Mouse (Mus musculus) cortical plate, adult 2 months (tissue): Measurements from ENCODE around the gene Zfp335. TPM values are rescaled to one million over a fixed set of nuclear protein-coding genes. Genes with fewer than 3 reads are reported as not detected.
A peak's percentile ranks its signal among the peaks of the same experiment; 100 is the strongest.
"Not testable (repeated sequence)": the region's sequence is repeated elsewhere in the genome, so short reads cannot be mapped to it uniquely, and the experiment has no call there.

Experiments used
- H3K27ac ChIP-seq: fragments of 200-500 bp; 2 replicates; pipeline ENCODE4 v1.5.1; 2012; ENCODE audit warnings: low read length, control low read depth, inconsistent platforms; ENCODE audit not compliant: insufficient read depth
- H3K4me1 ChIP-seq: fragments of 200-500 bp; 2 replicates; pipeline ENCODE4 v1.6.1; 2011; ENCODE audit warnings: low read length; ENCODE audit not compliant: control insufficient read depth, insufficient read depth
- H3K4me3 ChIP-seq: fragments of 200-500 bp; 2 replicates; pipeline ENCODE4 v1.5.1; 2011; ENCODE audit warnings: mild to moderate bottlenecking, low read length, control low read depth; ENCODE audit not compliant: insufficient read depth
- CTCF ChIP-seq: fragments of 200-500 bp; IDR thresholded peaks from 2 replicates; pipeline ENCODE4 v1.5.1; 2011; ENCODE audit warnings: mild to moderate bottlenecking, control low read depth, low read length; ENCODE audit not compliant: insufficient read depth; ENCODE audit errors: extremely low read depth
- POLR2A ChIP-seq: fragments of 200-500 bp; IDR thresholded peaks from 2 replicates; pipeline ENCODE4 v1.6.1; 2011; ENCODE audit warnings: mild to moderate bottlenecking, low read length, control low read depth; ENCODE audit not compliant: insufficient read depth; ENCODE audit errors: extremely low read depth
- polyA plus RNA-seq: library from polyadenylated mRNA; depleted of rRNA; stranded (reverse); fragments of >200 nt; gene quantifications from 2 replicates; pipeline ENCODE4 v1.2.3, GENCODE M21; 2012; rRNA removed

Zfp335 gene
- polyA plus RNA-seq, 1 experiment, result 29.1 TPM

GRCm38 (mm10) chr2:164859155-164859554 lies 52.4 kb downstream of the Zfp335 start:
- Histone ChIP-seq H3K27ac (no peak overlapping the region), H3K4me3 (no peak overlapping the region), H3K4me1 (no peaks in the 10 kb centered on the region; the same call in 1 of the 2 replicates)
- TF ChIP-seq CTCF, result no peak
- no peak for TF ChIP-seq POLR2A

DNA sequence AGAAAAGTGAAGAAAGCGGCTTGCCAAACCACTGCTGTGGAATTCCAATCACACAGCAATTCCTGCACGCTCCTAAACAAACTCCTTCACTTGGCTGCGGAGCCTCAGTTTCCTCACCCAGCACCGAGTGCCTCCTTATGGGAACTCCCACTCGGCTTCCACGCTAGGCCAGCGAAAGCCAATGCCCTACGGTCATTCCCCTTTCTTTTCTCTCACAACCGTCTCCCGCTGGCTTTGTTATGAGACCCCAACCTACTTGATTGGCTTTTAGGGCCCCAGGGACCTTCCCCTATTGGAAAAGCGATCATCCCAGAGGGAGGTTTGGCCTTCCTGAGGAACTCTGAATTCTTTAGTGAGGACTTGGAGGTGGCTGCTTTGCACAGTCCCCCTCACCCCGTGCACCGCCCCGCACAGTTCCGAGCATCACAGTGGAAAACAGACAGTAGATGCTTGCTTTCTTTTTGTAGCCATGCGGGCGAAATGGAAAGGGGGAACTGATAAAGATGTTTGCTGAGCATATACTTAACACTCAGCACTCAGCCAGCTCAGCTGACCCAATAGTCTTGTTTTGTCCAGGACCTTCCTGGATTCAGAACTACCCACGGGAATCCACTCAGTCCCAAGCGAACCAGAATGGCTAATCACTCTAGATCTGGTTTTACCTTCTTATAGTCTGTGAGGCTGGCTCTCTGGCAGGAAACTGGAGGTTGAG lies 53.6 kb downstream of the Zfp335 start:
- TF ChIP-seq POLR2A (no peak), CTCF (no peak)
- Histone ChIP-seq H3K4me1 (no peaks in the 10 kb centered on the region; the same call in 1 of the 2 replicates), H3K27ac (peak overlapping the region; percentile 48; the same call in 1 of the 2 replicates), H3K4me3 (peak overlapping the region; percentile 33)

DNA sequence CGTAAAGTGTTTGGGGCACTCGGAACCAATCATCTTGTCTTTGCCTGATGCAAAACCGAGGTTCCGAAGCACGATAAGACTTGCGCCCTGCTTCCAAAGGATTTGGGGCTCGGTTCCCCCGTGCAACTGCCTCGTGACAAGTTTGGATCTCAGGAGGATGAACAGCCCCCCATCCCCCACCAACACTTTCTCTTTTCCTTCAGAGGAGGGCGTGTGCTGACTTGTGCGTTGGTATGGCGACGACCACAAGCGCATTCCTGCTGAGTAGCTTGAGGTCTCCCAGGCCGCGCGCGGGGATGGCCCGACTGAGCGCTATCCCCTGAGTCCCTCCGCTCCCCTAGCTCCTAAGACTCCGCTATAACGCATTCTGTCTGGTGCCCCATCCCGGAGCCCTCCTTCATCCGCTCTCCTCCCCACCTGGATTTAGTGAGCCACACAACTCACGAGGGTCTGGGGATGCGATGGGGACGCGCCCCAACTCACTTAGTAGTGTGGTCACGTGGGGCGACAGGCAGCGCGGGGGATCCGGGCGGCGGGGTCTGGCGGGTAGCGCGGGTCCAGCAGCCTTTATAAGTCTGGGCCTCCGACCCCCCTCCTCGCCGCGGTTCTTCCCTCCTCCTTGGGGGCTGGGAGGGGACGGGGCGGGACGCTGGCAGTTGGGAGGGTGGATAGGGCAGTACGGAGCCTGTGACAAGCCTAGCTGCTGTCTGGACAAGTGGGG lies 54.3 kb downstream of the Zfp335 start, which contains the start of gene Pltp:
Gene Pltp, minus strand, starts transcription at position 611 of the 721 bp plus-strand sequence.
- H3K4me1 ChIP-seq, result no peaks in the 10 kb centered on the region; the same call in 1 of the 2 replicates
- H3K4me3 ChIP-seq, result peak within 1 kb of the TSS; percentile 33
- 0 out of 2 replicates have a peak, but pooled peaks have one; percentile 11 for TF ChIP-seq POLR2A
- no peak for TF ChIP-seq CTCF
- H3K27ac ChIP-seq, result peak within 1 kb of the TSS; percentile 48; the same call in 1 of the 2 replicates

DNA sequence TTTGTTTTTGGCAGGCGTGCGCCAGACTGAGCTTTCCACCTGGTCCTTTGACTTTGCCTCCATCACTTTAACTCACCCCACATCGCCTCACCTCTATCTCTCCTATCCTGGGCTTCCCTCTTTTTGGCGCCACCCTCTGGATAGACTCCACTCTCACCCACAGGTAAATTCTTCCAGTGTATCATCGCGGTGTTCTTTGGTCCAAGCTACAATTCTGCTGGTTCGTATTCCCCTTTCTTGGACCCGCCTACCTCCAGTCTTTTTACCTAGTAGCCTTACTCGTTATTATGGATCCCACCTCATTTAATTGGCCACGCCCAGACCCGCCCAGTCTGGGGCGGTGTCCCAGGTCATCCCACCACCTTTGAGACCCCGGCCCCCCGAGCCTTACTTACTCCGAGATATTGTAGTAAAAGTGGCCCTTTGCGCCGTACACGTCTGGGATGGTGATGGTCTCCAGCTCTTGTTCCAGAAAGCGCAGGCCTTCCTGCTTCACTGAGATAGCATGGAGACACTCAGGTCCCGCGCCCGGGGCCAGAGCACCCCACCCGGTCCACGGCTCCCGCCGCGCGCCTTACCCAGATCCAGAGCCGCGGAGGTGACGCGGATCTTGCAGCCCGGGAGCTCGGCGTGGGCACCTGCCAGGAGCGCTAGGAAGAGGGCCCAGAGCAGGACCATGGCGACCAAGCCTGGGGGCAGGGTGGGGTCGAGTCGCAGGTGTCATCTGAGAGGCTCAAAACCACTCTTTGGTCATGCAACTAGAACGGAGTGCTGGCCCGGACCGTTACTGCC lies 55.1 kb downstream of the Zfp335 start:
- H3K4me1 ChIP-seq, result no peaks in the 10 kb centered on the region; the same call in 1 of the 2 replicates
- H3K27ac ChIP-seq, result no peak overlapping the region
- no peak for TF ChIP-seq POLR2A
- TF ChIP-seq CTCF, result no peak
- peak overlapping the region; percentile 33 for H3K4me3 ChIP-seq

DNA sequence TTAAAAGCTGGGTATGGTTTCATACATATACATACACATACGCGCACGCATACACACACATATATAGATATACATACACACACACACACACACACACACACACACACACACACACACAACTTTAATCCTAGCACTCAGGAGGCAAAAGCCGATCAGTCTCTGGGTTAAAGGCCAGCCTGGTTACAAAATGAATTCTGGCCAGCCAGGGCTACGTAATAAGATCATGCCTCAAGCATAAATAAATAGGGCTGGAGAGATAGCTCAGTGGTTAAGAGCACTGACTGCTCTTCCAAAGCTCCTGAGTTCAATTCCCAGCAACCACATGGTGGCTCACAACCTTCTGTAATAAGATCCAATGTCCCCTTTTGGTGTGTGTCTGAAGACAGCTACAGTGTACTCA lies 56.0 kb downstream of the Zfp335 start:
- not testable (repeated sequence) for H3K27ac ChIP-seq, H3K4me3 ChIP-seq, H3K4me1 ChIP-seq

DNA sequence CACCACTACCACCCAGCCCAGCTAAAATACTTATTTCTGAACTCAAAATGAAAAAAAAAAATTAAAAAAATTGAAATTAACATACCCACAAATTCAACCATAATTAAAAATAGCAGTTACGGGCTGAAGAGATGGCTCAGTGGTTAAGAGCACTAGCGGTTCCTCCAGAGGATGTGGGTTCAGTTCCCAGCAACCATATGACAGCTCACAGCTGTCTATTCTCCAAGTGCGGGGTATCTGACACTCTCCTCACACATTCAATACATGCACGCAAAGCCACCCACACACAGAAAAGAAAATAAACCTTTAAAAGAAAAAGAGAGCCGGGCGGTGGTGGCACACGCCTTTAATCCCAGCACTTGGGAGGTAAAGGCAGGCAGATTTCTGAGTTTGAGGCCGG lies 61.5 kb downstream of the Zfp335 start:
- TF ChIP-seq POLR2A (no peak), CTCF (no peak)
- no peak overlapping the region for H3K27ac ChIP-seq
- H3K4me3 ChIP-seq, result no peak overlapping the region
- H3K4me1 ChIP-seq, result no peaks in the 10 kb centered on the region

DNA sequence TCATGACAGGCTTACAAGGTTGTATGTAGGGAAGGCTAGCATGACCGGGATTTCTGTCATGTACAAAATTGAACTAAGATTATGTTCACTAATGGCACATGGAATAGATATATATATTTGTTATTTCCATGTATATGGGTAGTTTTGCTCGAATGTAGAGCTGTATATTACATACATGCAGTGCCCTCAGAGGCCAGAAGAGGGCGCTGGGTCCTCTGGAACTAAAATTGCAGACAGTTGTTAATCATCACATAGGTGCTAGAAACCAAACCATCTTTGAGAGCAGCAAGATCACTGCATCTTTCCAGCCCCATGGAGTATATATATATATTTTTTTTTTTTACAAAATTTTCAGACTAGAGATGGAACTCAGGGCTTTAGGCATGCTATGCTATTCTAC lies 65.8 kb downstream of the Zfp335 start:
- Histone ChIP-seq H3K27ac (no peak overlapping the region), H3K4me3 (no peak overlapping the region), H3K4me1 (no peaks in the 10 kb centered on the region)
- TF ChIP-seq CTCF, result no peak

Other genes starting within 250 kb of the Zfp335 start
- not detected in 2 replicates for gene Wfdc11, start 237.7 kb downstream of the Zfp335 start, polyA plus RNA-seq
- not detected in 2 replicates for gene Wfdc13, start 226.7 kb downstream of the Zfp335 start, polyA plus RNA-seq
- not detected in 2 replicates for gene Spint4, start 213.3 kb downstream of the Zfp335 start, polyA plus RNA-seq
- not detected in 2 replicates for gene Spint5, start 196.5 kb downstream of the Zfp335 start, polyA plus RNA-seq
- gene Wfdc3, start 165.8 kb downstream of the Zfp335 start, polyA plus RNA-seq, result 2.4 and 2.6 TPM in 2 replicates
- gene Dnttip1, start 165.8 kb downstream of the Zfp335 start, polyA plus RNA-seq, result 35.5 and 36.4 TPM in 2 replicates
- 1.4 and 3.0 TPM in 2 replicates for gene Ube2c, start 141.9 kb downstream of the Zfp335 start, polyA plus RNA-seq
- 1.3 and 1.6 TPM in 2 replicates for gene Tnnc2, start 131.8 kb downstream of the Zfp335 start, polyA plus RNA-seq
- gene Snx21, start 125.9 kb downstream of the Zfp335 start, polyA plus RNA-seq, result 55.7 and 64.2 TPM in 2 replicates
- gene Acot8, start 106.9 kb downstream of the Zfp335 start, polyA plus RNA-seq, result 29.8 and 30.3 TPM in 2 replicates
- 7.2 and 7.6 TPM in 2 replicates for gene Zswim3, start 106.7 kb downstream of the Zfp335 start, polyA plus RNA-seq
- gene Zswim1, start 89.1 kb downstream of the Zfp335 start, polyA plus RNA-seq, result 17.0 and 17.3 TPM in 2 replicates
- 0.23 and 0.66 TPM in 2 replicates for gene Spata25, start 83.2 kb downstream of the Zfp335 start, polyA plus RNA-seq
- 200 and 204 TPM in 2 replicates for gene Ctsa, start 78.9 kb downstream of the Zfp335 start, polyA plus RNA-seq
- 5.0 and 5.2 TPM in 2 replicates for gene Neurl2, start 78.3 kb downstream of the Zfp335 start, polyA plus RNA-seq
- gene Pltp, start 54.0 kb downstream of the Zfp335 start, polyA plus RNA-seq, result 172 and 186 TPM in 2 replicates
- gene Pcif1, start 32.5 kb downstream of the Zfp335 start, polyA plus RNA-seq, result 39.1 and 41.7 TPM in 2 replicates
- gene Mmp9, start 29.0 kb upstream of the Zfp335 start, polyA plus RNA-seq, result 1.1 and 1.5 TPM in 2 replicates
- 396 and 421 TPM in 2 replicates for gene Slc12a5, start 49.0 kb upstream of the Zfp335 start, polyA plus RNA-seq
- 48.0 and 53.1 TPM in 2 replicates for gene Ncoa5, start 123.1 kb upstream of the Zfp335 start, polyA plus RNA-seq
- gene Cd40, start 143.9 kb upstream of the Zfp335 start, polyA plus RNA-seq, result 2.0 TPM in 2 replicates
- gene 1700025C18Rik, start 179.0 kb upstream of the Zfp335 start, polyA plus RNA-seq, result not detected in 2 replicates